Mouse (Mus musculus) layer of hippocampus, adult 9-10 months (tissue): ENCODE data around the gene Tdrd12.

ENCODE experiments used
- DNase-seq: peaks from one replicate; pipeline ENCODE4 v3.0.0; 2022; ENCODE audit warnings: low spot score

Tdrd12 gene

DNA sequence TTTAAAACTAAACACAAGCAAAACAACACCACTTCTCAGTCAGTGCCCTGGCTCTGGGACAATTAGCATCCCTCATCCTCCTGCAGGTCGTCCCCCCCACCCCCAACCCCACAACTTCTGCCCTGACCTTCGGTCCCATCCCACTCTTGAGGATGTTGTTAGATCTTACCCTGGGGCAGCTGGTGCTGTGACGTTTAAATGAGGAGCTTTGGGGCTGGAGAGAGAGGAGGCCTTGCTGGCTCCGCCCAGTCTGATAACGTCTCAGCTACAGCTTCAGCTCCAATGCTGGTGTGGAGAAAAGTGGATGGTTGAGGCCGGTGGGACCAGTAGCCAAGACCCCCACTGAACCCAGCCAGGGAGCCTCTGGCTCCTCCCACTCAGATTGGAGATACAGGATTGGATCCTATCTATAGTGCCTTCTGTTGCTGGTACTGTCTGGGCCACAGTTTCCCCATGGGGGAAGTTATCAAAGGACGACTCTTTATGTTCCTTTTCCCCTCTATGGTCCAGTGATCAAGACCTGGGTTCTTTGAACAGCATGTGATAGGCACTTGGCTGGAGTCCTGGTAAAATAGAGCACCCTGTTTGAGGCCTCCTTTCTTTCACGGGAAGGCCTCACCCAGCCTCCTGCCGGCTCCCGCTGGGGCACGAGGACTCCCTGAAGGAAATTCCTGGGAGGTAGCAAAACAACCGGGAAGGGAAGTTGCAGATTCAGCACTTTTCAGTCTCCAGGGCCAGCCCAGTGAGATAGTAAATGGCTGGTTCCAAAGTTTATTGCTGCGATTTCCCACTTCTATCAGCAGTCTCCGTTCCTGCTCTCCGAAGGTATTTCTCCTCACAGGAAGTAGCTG is 89.3 kb downstream of the Tdrd12 start, which contains the start of gene Slc7a9:
Slc7a9 (plus strand) TSS at position 801 of the 851 bp plus-strand sequence.
- DNase-seq, result no peak

DNA sequence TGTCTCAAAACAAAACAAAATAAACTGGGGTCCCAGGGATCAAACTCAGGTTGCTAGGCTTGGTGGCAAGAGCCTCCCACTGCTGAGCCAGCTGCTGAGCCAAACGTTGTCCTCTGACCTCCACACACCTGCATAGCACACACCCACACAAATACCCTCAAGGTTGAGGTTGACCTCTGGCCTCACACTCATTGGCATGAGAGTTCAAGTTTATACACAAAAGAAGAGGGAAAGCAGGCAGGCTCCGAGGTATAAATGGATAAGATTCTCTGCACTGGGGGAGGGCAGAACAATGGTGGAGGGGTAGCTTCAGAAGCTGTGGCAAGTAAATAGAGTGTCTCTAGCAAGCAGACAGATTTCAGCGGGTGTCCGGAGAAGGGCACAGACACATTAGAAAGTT is 90.0 kb downstream of the Tdrd12 start:
- DNase-seq, result no peak

DNA sequence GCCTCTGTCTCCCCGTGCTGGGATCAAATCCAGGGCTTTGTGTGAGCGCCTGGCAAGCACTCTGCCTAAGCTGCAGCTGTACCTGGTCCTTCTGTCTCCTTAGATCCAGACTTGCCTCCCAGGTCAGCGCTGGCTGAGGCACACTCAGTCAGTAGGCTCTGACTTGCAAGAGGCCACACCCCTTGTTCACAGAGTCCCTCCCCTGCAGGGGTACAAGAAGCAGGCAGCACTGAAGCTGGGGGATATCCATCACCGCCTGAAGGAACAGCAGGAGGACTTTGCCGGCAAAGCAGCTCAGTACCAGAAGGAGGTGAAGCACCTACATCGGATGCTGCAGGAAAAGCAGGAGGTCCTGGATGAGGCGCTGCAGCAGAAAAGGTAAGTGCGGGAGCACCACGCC is 102.3 kb downstream of the Tdrd12 start:
- no peak for DNase-seq

DNA sequence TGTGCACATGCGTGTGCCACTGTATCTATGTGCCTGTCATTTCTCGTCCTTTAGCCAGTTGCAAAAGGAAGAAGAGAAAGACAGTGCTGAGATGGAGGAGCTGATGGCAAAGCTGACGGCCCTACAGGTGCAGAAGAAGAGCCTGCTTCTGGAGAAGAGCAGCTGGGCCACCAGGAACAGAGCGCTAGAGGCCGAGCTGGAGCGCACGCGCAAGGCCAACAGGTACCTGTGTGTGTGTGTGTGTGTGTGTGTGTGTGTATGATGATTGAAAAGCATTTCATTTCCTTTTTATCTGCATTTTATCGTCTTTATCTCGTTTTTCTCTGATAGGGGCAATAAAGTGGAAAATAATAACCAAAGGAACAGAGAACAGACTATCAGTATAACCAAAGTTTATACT is 109.4 kb downstream of the Tdrd12 start:
- no peak for DNase-seq

DNA sequence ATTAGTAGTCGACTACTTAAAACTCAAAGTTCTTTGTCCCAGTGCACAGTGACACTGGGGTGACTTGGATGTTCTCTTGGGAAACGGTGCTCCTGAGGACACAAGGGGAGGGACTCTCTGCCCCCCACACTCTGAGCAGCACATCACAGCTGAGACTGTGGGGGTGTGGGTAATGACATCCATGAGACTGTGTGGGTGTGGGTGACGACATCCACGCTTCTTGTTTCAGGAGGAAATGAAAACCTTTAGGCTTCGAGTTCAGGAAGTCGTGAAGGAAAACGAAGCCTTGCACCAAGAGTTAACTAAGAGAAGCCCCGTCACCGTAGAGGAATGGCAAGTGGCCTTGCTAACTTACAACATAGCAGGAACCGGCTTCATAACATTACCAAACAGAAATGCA is 114.5 kb downstream of the Tdrd12 start:
- DNase-seq, result no peak
